Mouse (Mus musculus) lung, postnatal 36 days (tissue): ENCODE data around the gene Psmd11.
"Not testable (repeated sequence)": the region's sequence is repeated elsewhere in the genome, so short reads cannot be mapped to it uniquely, and the experiment has no call there.

ENCODE experiments used
- DNase-seq: peaks from one replicate; pipeline ENCODE4 v3.0.0; 2022; ENCODE audit warnings: mixed read lengths

Psmd11 gene

GRCm38 (mm10) chr11:80428381-80429008 is at the start of gene Psmd11:
Psmd11 (plus strand) TSS chr11:80428615.
- peak; percentile 98 for DNase-seq

- DNase-seq = not testable (repeated sequence)
These were observed 49.2 kb upstream of the Psmd11 start for GRCm38 (mm10) chr11:80379184-80379583.

GRCm38 (mm10) chr11:80382626-80383018 is 45.8 kb upstream of the Psmd11 start:
- no peak for DNase-seq

- peak; percentile 99 for DNase-seq
These were observed 45.3 kb upstream of the Psmd11 start, which contains the start of gene Zfp207 for GRCm38 (mm10) chr11:80383019-80383625. Zfp207 (plus strand) TSS chr11:80383279.

- peak; percentile 66 for DNase-seq
These were observed 44.8 kb upstream of the Psmd11 start for GRCm38 (mm10) chr11:80383626-80384046.

GRCm38 (mm10) chr11:80384461-80384860 is 44.0 kb upstream of the Psmd11 start:
- DNase-seq = no peak

GRCm38 (mm10) chr11:80385055-80385454 is 43.4 kb upstream of the Psmd11 start:
- no peak for DNase-seq

- DNase-seq = no peak
These were observed 41.6 kb upstream of the Psmd11 start for GRCm38 (mm10) chr11:80386790-80387189.

- DNase-seq = no peak
These were observed 38.5 kb upstream of the Psmd11 start for GRCm38 (mm10) chr11:80389885-80390284.

GRCm38 (mm10) chr11:80391407-80392120 is 36.9 kb upstream of the Psmd11 start:
- DNase-seq = no peak

- DNase-seq = no peak
These were observed 32.5 kb upstream of the Psmd11 start for GRCm38 (mm10) chr11:80395930-80396329.

- no peak for DNase-seq
These were observed 31.8 kb upstream of the Psmd11 start for GRCm38 (mm10) chr11:80396617-80397016.

GRCm38 (mm10) chr11:80407878-80408277 is 20.5 kb upstream of the Psmd11 start:
- DNase-seq = not testable (repeated sequence)

- no peak for DNase-seq
These were observed 18.0 kb upstream of the Psmd11 start for GRCm38 (mm10) chr11:80410377-80410776.

GRCm38 (mm10) chr11:80417085-80417484 is 11.3 kb upstream of the Psmd11 start:
- no peak for DNase-seq

- DNase-seq = no peak
These were observed 8.7 kb upstream of the Psmd11 start for GRCm38 (mm10) chr11:80419743-80420142.

GRCm38 (mm10) chr11:80420202-80420984 is 8.0 kb upstream of the Psmd11 start:
- no peak for DNase-seq

- DNase-seq = no peak
These were observed 6.9 kb upstream of the Psmd11 start for GRCm38 (mm10) chr11:80421421-80422047.

- DNase-seq = no peak
These were observed 3.7 kb upstream of the Psmd11 start for GRCm38 (mm10) chr11:80424691-80425090.

- no peak for DNase-seq
These were observed 3.1 kb upstream of the Psmd11 start for GRCm38 (mm10) chr11:80425247-80425778.

GRCm38 (mm10) chr11:80426029-80426813 is 2.2 kb upstream of the Psmd11 start:
- DNase-seq = not testable (repeated sequence)
